8 mouse cellular contexts compared by ENCODE assay signal in genomic region chr16:13671685-13672385, GRCm38 (mm10). TPM values are rescaled to one million over a fixed set of nuclear protein-coding genes. Genes with fewer than 3 reads are reported as not detected.
DNase-seq lines count a peak whose midpoint lies in the region; ATAC-seq lines count a peak whose summit lies in the region.

Bfar (plus strand) TSS chr16:13671858.
3110001I22Rik (plus strand) TSS chr16:13671929.

- H3K9ac ChIP-seq in hindbrain, embryonic 16.5 days (ENCODE audit: low read depth, low read length): peak within 1 kb of the TSS; percentile 89

- H3K4me3 ChIP-seq in hindbrain, embryonic 16.5 days (ENCODE audit: low read length): peak within 1 kb of the TSS; percentile 83
- H3K4me3 ChIP-seq in macrophage (ENCODE audit: inconsistent target): peak within 1 kb of the TSS; percentile 81

- WGBS in hindbrain, embryonic 16.5 days: under 1% methylated on average over 53 of the region's 54 CpGs
- under 1% methylated on average over 54 of the region's 54 CpGs for WGBS in macrophage (ENCODE audit: missing documents)

- H3K4me2 ChIP-seq in hindbrain, embryonic 16.5 days (ENCODE audit: low read length): peak within 1 kb of the TSS; percentile 89

- H3K9me3 ChIP-seq in hindbrain, embryonic 16.5 days (ENCODE audit: control insufficient read depth, low read length): no peaks in the 10 kb centered on the region

- H3K27me3 ChIP-seq in hindbrain, embryonic 16.5 days (replicated peaks; ENCODE audit: control insufficient read depth, insufficient read depth, low read length): no peaks in the 10 kb centered on the region

- no peaks in the 10 kb centered on the region for H3K36me3 ChIP-seq in hindbrain, embryonic 16.5 days (ENCODE audit: control insufficient read depth, insufficient read depth, low read length)
- H3K36me3 ChIP-seq in macrophage (ENCODE audit: inconsistent target): 0 out of 2 replicates have a peak, but pooled peaks cover 5% of the 10 kb centered on the region

- peaks cover 48% of the 10 kb centered on the region for H3K79me2 ChIP-seq in macrophage (ENCODE audit: inconsistent target)

- DNase-seq in T-cell, adult 2 months (ENCODE audit: low spot score): peak; percentile 92
- DNase-seq in cerebellum, postnatal 36 days: peak; percentile 88 to 92
- peak; percentile 87 for DNase-seq in frontal cortex, postnatal 36 days (ENCODE audit: low spot score in 2 of 2)
- peak; percentile 83 to 87 for DNase-seq in left cerebral cortex, adult 18-20 months (ENCODE audit: low spot score in 2 of 2)
- peak; percentile 92 for DNase-seq in right cerebral cortex, adult 18-20 months
- peak; percentile 45 for DNase-seq in urinary bladder, postnatal 10 days (ENCODE audit: low spot score)

- ATAC-seq in hindbrain, embryonic 16.5 days: peak; percentile 94

- peaks cover 17% of the 10 kb centered on the region for H3K4me1 ChIP-seq in hindbrain, embryonic 16.5 days (ENCODE audit: control insufficient read depth, insufficient read depth, low read depth, low read length)

- peak within 1 kb of the TSS; percentile 85 for H3K27ac ChIP-seq in hindbrain, embryonic 16.5 days (ENCODE audit: low read depth, low read length)
- peak within 1 kb of the TSS; percentile 65 for H3K27ac ChIP-seq in macrophage

RNA-seq across cellular contexts. Expression of gene Bfar, which starts in this region (rescaled TPM):
- polyA plus RNA-seq in hindbrain, embryonic 16.5 days (2015; fragmentation: Nextera tagmentation; extraction: Ambion mirVana): 50.9 and 52.2 TPM in 2 replicates
- 10 to 100 TPM; 32.6 to 36.7 TPM for total RNA-seq in left cerebral cortex, adult 18-20 months (2021)
- total RNA-seq in macrophage (2018; cell fraction: chromatin; rRNA removed): 100 to 1,000 TPM; 125 to 653 (median 234) TPM
- 10 to 100 TPM; 19.6 to 51.1 (median 33.8) TPM for total RNA-seq in macrophage (2018; cell fraction: cytosol; rRNA removed)
- 100 to 1,000 TPM; 106 to 542 (median 162) TPM for total RNA-seq in macrophage (2018; cell fraction: nucleus; rRNA removed)
- polyA plus RNA-seq in macrophage (2018): 23.7 to 38.3 TPM (median 32.3 TPM) in 3 replicates

RNA-seq across cellular contexts. Expression of gene 3110001I22Rik, which starts in this region (rescaled TPM):
- polyA plus RNA-seq in hindbrain, embryonic 16.5 days (2015; fragmentation: Nextera tagmentation; extraction: Ambion mirVana): 6.0 and 6.7 TPM in 2 replicates
- 1 to 10 TPM; 3.5 to 4.0 TPM for total RNA-seq in left cerebral cortex, adult 18-20 months (2021)
- total RNA-seq in macrophage (2018; cell fraction: chromatin; rRNA removed): 100 to 1,000 TPM in 1 of 26 experiments, 10 to 100 TPM in 25; 21.5 to 132 (median 43.1) TPM
- total RNA-seq in macrophage (2018; cell fraction: cytosol; rRNA removed): 10 to 100 TPM in 2 of 26 experiments, 1 to 10 TPM in 24; 2.3 to 16.5 (median 4.7) TPM
- 100 to 1,000 TPM in 1 of 26 experiments, 10 to 100 TPM in 25; 15.1 to 103 (median 27.3) TPM for total RNA-seq in macrophage (2018; cell fraction: nucleus; rRNA removed)
- 2.3 to 4.0 TPM (median 3.4 TPM) in 3 replicates for polyA plus RNA-seq in macrophage (2018)

Comparison
In these comparisons a context has a peak if more than half of its experiments do, and no peak if none do; other contexts are left out.
1. Peak in every context shown above with its lines: DNase-seq, ATAC-seq, H3K4me3 ChIP-seq and H3K27ac ChIP-seq.